Mouse (Mus musculus) embryo, embryonic 10 days (tissue): Measurements from ENCODE around the gene Syce2.
"Not testable (repeated sequence)": the region's sequence is repeated elsewhere in the genome, so short reads cannot be mapped to it uniquely, and the experiment has no call there.

ENCODE experiments used
- DNase-seq: peaks from one replicate; pipeline ENCODE4 v3.0.0-alpha.2; 2015; ENCODE audit warnings: low spot score

The Syce2 gene

GRCm38 (mm10) chr8:84871376-84872308, at the start of gene Syce2:
Gene Syce2, plus strand, starts transcription at chr8:84872111.
- DNase-seq, result peak; percentile 76

GRCm38 (mm10) chr8:84822723-84823122, 49.2 kb upstream of the Syce2 start, which contains the start of gene Dand5:
Gene Dand5, minus strand, starts transcription at chr8:84822823.
- no peak for DNase-seq

DNA sequence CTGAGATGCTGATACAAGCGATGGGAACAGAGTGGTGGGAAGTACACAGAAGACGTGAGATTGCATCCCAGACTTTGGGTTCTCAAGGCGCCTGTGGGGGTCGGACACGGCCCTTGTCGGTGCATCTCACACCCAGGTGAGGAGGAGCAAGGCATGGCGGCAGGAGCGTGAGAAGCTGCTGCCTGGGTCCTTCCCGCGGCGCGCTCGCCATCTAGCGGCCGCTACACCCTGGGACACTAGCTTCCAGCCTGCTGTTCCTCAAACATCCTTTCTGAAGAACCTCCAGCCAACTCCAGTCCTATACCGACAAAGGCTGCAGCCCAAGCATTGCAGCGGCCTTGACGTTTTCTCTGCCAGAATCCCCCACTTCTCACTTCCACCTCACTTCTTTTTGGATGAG, 48.3 kb upstream of the Syce2 start:
- DNase-seq, result peak; percentile 88

GRCm38 (mm10) chr8:84825636-84826035, 46.3 kb upstream of the Syce2 start:
- no peak for DNase-seq

DNA sequence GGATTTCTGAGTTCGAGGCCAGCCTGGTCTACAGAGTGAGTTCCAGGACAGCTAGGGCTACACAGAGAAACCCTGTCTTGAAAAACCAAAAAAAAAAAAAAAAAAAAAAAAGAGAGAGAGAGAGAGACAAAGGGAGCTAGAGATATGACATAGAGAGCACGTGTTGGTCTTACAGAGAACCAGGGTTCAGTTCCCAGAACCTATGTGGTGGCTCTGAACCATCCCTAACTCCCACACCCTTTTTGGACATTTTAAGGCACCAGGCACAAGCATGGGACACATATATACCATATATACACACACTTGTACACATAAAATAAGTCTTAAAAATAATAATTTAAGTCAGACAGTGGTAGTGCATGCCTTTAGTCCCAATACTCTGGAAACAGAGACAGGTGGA, 45.4 kb upstream of the Syce2 start:
- DNase-seq, result not testable (repeated sequence)

GRCm38 (mm10) chr8:84831490-84831889, 40.4 kb upstream of the Syce2 start, which contains the start of gene Gadd45gip1:
Gene Gadd45gip1, plus strand, starts transcription at chr8:84831522.
- no peak for DNase-seq

- DNase-seq, result peak; percentile 78
Measured at GRCm38 (mm10) chr8:84832034-84832717, 39.7 kb upstream of the Syce2 start.

DNA sequence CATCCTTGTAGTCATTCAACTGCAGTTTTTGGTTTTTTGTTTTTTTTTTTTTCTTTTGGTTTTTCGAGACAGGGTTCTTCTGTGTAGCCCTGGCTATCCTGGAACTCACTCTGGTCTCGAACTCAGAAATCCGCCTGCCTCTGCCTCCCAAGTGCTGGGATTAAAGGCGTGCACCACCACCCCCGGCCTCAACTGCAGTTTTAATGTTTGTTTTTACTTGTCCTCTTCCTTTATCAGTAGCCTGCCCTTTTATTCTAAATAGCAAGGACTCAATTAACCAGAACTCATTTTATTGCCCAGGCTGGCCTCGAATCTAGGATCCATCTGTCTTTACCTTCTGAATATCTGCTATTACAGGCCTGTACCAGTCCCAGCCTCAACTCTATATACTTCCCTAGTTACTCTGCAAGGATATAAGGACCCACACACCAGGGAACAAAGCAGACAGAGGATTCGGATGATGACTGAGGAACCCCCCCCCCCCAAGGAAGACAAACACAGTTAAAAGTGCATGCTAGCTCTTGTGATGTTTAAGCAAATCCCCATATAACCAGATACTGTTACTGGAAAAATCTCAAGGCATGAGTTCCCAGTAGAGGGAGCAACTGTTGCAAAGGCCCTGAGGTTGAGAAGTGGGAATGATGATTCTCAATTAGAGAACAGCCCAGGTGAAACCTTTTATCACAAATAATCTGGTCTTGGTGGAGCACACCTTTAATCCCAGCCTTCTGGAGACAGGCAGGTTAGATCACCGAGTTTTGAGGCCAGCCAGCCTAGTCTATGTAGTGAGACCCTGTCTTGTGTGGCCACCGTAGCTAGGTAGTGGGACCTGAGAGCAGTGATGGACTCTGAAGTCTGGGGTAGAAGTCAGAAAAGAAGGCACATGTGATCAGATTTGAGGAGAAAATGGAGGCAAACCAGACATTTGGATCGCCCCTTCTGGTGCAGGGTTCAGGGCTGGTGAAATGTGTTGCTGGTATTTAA, 38.9 kb upstream of the Syce2 start:
- DNase-seq, result no peak

GRCm38 (mm10) chr8:84834002-84834865, 37.7 kb upstream of the Syce2 start:
- no peak for DNase-seq

DNA sequence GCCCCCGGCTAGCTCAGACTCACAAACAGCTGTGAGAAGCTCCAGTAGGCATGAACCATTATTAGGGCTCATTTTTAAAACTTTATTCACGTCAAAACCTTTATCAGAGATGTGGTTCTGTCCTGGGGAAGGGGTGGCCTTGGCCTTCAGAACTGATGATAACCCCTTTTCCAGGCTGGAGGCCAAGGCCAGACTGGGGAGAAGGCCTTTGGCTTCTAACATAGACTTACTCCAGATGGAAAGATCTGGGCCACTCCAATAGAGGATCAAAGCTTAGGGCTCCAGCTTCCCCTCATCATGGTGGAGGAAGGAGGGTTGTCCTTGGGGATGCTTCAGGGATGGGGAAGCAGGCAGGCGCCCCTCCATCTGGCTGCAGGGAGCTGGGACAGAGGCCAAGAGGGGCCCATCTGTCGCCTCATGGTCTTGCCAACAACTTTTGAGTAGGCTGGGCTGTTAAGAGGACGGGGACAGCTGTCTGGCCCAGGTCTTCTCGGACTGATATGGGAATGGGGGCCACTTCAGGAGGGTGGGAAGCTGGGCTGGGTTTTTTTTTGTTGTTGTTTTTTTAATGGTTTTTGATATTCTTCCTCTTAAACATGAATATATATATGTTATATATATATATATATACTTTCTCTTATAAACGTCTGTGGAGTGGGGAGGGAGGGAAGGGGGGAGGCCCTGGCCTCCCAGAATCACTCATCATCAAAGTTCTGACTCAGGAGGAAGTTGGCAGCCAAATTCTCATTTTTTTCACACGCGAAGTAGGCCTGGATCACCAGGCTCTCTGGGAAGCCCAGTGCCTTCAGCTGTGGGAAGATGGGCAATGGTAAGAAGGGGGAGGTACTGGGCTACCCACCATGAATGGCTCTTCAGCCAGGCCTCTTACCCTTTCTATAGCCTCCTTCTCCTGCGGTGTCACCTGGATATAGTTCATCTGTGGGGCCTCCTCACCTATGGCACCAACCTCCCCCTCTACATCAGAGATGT, 36.8 kb upstream of the Syce2 start:
- no peak for DNase-seq

- peak; percentile 81 for DNase-seq
Measured at GRCm38 (mm10) chr8:84837149-84837911, 34.6 kb upstream of the Syce2 start.

- DNase-seq, result no peak
Measured at GRCm38 (mm10) chr8:84837912-84838470, 33.9 kb upstream of the Syce2 start.

DNA sequence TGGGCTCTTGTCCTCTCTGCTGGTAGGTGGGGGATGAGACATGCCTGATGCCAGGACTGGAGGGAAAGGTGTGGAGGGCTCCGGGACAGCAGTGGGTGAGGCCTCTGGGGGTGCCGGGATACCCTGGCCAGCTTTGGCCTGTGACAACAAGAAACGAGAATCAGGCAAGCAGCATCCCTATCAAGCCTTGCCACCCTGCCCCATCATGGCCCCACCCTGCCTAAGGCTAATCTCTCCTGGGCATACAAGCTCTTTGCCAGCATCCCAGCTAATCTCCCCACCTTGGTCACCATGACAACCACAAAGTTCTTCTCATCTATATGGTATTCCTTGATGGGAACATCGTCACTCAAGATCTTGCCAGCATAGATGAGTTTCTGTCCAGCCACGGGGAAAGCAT, 33.4 kb upstream of the Syce2 start:
- no peak for DNase-seq

DNA sequence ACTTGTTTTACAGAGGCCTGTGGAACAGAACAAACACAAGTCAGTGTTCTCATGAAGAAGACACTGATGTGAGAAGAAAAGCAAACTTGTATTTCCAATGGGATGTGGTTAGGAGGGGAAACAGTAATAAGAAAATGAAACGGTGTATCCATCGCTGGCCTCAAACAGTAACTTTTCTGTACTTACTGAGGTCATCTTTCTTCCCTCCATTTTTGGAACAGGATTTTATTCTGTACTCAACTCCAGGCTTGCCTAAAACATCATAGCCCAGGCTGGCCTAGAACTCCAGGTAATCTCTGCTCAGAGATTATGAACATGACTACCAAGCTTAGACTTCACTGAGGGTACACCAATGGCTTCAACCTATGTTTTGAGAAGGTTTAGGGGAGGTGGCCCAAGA, 32.5 kb upstream of the Syce2 start:
- no peak for DNase-seq

GRCm38 (mm10) chr8:84839875-84840247, 32.0 kb upstream of the Syce2 start:
- DNase-seq, result no peak

DNA sequence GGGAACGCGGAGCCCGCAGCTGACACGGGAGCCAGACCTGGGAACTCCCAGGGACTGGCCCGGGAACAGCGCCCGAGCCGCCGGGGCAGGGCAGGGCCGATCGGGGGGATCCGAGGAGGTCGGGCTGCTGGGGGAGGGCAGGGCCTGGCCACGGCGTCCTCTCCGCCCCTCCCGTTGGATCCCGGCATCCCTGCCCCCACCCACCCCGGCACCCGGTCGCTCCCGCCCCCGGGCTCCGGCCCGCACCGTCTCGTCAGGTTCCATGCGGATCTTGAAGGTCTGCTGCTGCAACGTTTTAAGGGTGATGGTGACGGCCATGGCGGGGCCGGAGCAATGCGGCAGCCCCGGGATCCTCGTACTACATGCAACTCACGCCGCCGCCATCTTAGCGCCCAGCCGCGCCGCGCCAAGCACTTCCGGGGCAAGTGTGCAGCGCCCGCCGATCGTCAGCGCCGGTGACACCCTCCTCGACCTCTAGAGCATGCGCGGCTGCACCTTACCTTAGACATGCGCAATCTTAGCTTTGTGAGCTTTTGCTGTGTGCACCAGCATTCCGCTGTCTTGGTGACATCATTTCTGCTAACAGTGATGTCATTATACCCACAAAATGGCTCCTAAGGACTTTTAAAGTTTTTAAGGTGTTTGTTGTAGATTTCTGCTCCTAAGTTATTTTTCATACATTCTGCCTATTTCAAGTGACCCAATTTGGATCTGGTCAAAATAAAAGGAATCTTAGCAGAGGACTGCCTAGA, 31.5 kb upstream of the Syce2 start, which contains the start of gene Rad23a:
TSS of gene Rad23a (minus strand) at position 418 of the 752 bp plus-strand sequence.
- DNase-seq, result peak; percentile 99

- DNase-seq, result no peak
Measured at GRCm38 (mm10) chr8:84841514-84841913, 30.4 kb upstream of the Syce2 start.
